Mouse (Mus musculus): ENCODE measurements around the gene Miga1. TPM values are rescaled to one million over a fixed set of nuclear protein-coding genes. Genes with fewer than 3 reads are reported as not detected.

The Miga1 gene
- polyA plus RNA-seq (2017; shearing (Covaris generic)) = 8.5 TPM

DNA sequence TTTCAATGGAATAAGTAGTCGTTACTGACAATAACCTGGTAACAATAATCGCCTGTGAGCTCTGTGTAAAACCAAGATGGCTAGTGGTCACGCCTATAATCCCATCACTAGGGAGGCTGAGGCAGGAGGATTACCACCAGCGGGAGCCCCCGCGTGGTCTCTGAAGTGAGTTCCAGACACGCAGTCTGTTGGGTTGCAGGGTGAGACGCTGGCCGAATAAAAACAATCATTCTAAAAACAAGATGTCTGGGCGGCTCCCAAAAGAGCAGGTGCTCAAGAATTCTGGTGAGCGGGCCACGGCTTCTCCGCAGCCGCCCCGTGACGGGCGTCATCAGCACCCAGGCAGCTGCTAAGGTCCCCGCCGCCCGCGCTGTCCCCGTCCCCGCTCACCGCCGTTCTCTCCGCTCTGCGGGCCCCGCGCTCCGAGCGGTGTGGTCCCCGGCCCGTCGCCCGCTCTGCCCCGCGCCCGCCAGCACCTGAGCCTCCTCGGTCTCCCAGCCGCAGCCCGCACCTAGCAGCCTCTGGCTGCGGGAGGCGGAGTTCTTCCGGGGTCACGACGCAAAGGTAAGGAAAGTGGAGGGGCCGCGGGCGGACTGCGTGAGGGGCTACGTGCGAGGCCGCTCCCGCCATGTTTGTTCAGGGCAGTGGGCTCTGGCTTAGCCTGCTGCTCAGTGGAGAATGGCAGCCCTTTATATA, at the start of gene Miga1:
Gene Miga1, minus strand, starts transcription at position 546 of the 696 bp plus-strand sequence.

DNA sequence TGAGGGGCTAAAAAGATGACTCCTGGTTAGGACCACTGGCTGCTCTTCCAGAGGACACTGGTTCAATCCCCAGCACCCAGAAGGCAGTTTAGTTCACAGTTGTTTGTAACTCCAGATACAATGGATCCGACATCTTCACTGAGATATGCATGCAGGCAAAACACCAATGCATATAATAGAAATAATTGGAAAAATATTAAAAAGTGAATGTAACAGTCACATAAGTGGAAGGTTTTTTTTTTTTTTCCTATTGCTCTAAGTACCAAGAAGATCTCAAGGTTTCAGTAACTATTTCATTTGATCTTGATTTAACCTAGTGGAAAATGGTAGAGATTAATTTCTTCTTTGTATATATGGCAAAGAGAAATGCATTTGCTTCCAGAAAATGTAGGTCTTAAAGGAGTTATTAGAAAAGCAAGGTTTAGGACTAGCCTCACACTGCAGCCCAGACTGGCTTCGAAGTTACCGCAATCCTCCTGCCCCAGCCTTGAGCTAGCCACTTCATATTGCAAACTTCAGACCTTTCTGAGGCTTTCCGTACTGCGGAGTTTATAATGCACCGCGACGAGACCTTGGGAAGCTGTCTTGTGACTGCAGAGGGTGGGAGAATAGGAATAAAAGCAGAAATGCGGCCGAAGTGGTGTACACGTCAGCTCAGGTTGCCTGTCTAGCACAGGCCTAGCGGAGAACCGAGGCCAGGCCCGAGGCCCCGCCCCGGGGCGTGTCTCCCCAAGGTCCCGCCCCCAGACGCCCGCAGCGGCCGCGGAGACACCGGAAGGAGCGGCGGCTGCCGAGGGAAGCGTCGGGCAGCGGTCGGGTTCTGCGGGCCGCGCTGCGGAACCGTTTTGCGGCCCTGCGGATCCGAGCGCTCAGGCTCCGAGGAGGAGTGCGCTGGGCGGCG, 5.8 kb upstream of the Miga1 start, which contains the start of gene Usp33:
Gene Usp33, plus strand, starts transcription at position 747 of the 901 bp plus-strand sequence.

DNA sequence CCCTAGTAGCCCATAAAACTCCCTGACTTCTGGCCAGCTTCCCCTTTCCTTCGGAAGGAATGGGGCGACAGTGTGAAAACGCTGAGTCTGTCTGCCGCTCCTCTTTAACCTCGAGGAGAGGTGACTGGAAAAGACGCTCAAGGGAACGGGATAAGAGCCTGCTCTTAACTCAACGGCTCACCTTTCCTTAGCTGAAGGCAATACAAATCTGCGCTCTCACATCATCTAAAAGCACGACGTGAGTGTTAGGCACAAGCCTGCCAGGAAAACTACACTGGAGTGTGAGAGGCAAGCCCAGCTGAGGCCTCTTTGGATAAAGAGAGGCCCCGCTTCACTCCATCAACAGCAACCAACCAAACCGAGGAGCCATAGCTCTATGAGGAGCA, 74.2 kb downstream of the Miga1 start, which contains the start of gene Nexn:
Gene Nexn, minus strand, starts transcription at position 315 of the 386 bp plus-strand sequence.

Other genes with a start within 250 kb of the Miga1 start
- not detected for gene Gipc2, start 174.2 kb downstream of the Miga1 start, polyA plus RNA-seq (2017; shearing (Covaris generic))
- gene Dnajb4, start 130.1 kb downstream of the Miga1 start, polyA plus RNA-seq (2017; shearing (Covaris generic)) = 42.5 TPM
- gene Fubp1, start 130.0 kb downstream of the Miga1 start, polyA plus RNA-seq (2017; shearing (Covaris generic)) = 133 TPM
- gene Nexn, start 74.1 kb downstream of the Miga1 start, polyA plus RNA-seq (2017; shearing (Covaris generic)) = 1.9 TPM
- 47.5 TPM for gene Usp33, start 6.1 kb upstream of the Miga1 start, polyA plus RNA-seq (2017; shearing (Covaris generic))
- gene Zzz3, start 55.1 kb upstream of the Miga1 start, polyA plus RNA-seq (2017; shearing (Covaris generic)) = 73.8 TPM